Mouse (Mus musculus) liver, embryonic 14.5 days (tissue): ENCODE data around the gene Plekhh3.

ENCODE experiments used
- CTCF ChIP-seq: IDR thresholded peaks from 2 replicates; pipeline ENCODE4 v1.5.1; 2016; ENCODE audit warnings: antibody characterized with exemption, low read depth, control low read depth
- EP300 ChIP-seq: IDR thresholded peaks from 2 replicates; pipeline ENCODE4 v1.6.1; 2016; ENCODE audit warnings: antibody characterized with exemption, low read depth

DNA sequence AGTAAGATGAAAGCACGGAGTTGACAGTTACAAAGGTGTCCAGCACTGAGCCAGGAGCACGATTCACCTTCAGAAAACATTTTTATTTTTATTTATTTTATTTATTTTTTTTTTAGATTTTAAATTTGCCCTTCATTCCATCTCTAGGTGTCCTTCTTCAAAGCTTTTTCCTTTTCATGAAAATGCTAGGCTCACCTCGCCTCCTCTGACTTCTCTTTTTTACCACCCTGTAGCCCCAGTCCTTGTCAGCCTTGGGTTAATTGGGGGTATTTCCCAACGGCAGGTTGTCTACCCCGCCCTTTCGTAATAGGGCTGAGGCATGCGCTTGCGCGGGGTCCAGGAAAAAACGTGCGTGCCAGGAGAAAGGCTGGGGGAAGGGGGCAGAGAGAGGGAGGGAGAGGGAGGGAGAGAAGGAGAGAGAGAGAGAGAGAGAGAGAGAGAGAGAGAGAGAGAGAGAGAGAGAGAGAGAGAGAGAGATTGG, 4.5 kb upstream of the Plekhh3 start:
- TF ChIP-seq EP300 (no peak), CTCF (no peak)
